Mouse (Mus musculus) megakaryocyte, embryonic 14.5 days (primary cell): ENCODE data around the gene Arhgdia. TPM values are rescaled to one million over a fixed set of nuclear protein-coding genes. Genes with fewer than 3 reads are reported as not detected.

Experiments
- H3K27me3 ChIP-seq: replicated peaks from 2 replicates; pipeline ENCODE3; 2012; ENCODE audit warnings: inconsistent platforms
- H3K36me3 ChIP-seq: replicated peaks from 2 replicates; pipeline ENCODE3; 2012; ENCODE audit warnings: low read length, inconsistent platforms, mixed read lengths
- H3K4me1 ChIP-seq: 2 replicates; pipeline ENCODE4 v1.6.1; 2012; ENCODE audit warnings: inconsistent platforms
- H3K4me3 ChIP-seq: replicated peaks from 2 replicates; pipeline ENCODE3; 2012; ENCODE audit warnings: moderate library complexity, mild to moderate bottlenecking, inconsistent platforms
- H3K9me3 ChIP-seq: 2 replicates; pipeline ENCODE4 v1.6.1; 2012; ENCODE audit warnings: inconsistent platforms
- FLI1 ChIP-seq: IDR thresholded peaks from 2 replicates; pipeline ENCODE4 v1.6.1; 2012; ENCODE audit warnings: low read length, inconsistent platforms, mixed read lengths
- GATA1 ChIP-seq: IDR thresholded peaks from 3 replicates; pipeline ENCODE4 v1.6.1; 2012; ENCODE audit warnings: mixed read lengths, low read length, inconsistent platforms, borderline replicate concordance
- polyA plus RNA-seq: library from polyadenylated mRNA; stranded (reverse); fragments of >175 nt; gene quantifications from 2 replicates; pipeline ENCODE4 v1.2.3, GENCODE M21; 2012; ENCODE audit warnings: low replicate concordance; ENCODE audit not compliant: insufficient read depth

Gene Arhgdia
- polyA plus RNA-seq, 1 experiment: 1,582 TPM

DNA sequence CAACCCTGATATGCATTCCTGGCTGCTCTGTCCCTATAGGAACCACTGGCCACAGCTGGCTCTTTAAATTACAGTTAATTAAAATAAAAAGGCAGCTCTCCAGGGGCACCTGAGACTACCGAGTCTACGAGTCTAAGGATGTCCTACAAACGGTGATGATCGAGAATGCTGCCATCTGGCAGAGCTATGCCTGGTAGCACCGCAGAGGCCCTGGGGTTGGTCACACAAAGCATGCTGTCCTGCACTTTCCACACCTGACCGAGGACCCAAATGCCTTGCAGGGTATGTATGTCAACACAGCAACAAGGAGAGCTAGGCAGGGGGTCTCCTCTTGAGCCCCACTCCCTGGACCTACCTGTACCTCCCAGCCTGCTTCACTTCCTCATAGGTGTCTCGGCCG is 32.6 kb upstream of the Arhgdia start:
- no peaks in the 10 kb centered on the region for H3K27me3 ChIP-seq
- peaks cover 84% of the 10 kb centered on the region for H3K36me3 ChIP-seq
- no peaks in the 10 kb centered on the region for H3K9me3 ChIP-seq
- H3K4me3 ChIP-seq: no peak overlapping the region
- H3K4me1 ChIP-seq: peaks cover 85% of the 10 kb centered on the region
- TF ChIP-seq GATA1: no peak
- TF ChIP-seq FLI1: no peak

DNA sequence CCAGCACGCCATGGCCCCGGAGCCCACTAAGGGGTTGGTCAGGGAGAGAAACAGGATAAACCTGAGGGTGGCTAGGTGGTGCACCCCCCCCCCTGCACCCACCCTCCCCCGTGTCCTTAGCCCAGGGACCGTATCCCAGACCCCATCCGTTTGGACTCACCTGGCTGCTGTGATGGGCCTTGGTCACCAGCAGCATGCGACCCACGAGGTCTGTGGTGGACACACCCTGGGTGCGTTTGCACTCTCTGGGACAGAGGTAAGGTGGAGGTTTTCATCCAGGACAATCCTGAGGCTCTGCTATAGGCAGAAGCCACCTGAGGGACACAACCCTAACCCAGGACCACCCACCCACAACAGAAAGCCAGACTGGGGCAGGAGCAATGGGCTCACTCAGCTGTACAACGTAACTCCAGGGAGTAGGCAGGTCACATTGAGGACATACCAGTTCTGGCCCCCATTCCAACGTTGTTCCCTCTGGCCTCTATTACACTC is 32.1 kb upstream of the Arhgdia start:
- peaks cover 84% of the 10 kb centered on the region for H3K36me3 ChIP-seq
- no peaks in the 10 kb centered on the region for H3K9me3 ChIP-seq
- no peaks in the 10 kb centered on the region for H3K27me3 ChIP-seq
- H3K4me1 ChIP-seq: peaks cover 85% of the 10 kb centered on the region
- no peak overlapping the region for H3K4me3 ChIP-seq
- no peak for TF ChIP-seq FLI1
- no peak for TF ChIP-seq GATA1

DNA sequence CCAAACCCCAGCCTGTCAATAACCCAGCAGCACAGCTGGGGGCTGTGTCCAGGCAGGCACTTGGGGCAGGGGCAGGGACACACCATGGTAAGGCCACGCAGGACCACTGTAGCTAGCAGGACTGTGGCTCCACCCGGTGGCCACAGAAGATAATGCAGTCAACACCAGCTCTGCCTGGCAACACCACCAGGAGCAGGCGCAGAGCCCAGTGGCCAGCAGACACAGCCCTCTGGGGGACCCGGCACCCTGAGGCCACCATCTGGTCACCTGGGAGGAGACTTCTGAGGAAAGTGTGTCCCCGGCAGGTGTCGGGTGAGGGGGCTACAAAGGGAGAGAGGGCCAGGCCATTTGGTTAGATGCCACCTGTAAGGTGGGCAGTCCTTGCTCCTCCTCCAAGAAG is 31.3 kb upstream of the Arhgdia start:
- H3K36me3 ChIP-seq: peaks cover 85% of the 10 kb centered on the region

DNA sequence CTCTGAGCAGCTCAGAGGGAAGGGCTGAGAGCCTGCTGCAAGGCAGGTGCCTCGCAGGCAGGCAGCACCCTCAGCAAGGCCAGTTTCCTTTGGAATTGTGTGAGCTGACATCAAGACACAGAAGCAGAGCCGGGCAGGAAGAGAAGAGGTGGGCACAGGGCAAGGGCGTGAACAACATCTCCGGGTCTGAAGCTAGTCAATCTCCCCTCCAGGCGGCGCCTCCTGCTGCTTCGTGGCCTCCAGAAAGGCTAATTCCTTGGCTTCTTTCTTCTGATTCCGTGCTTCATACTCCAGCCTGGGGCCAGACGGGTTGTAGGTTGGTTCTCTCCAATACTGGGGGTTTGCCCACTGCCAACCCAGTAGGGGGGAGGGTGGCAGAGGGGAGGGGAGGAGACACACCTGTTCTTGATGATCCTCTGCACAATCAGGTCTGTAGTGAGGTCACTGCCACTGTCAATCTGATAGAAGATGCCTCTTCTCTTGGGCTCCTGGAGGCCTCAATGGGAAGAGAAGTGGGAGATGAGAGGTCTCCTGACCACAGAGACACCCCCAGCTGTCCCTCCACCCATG is 29.1 kb upstream of the Arhgdia start:
- no peak overlapping the region for H3K4me3 ChIP-seq
- no peaks in the 10 kb centered on the region for H3K27me3 ChIP-seq
- no peaks in the 10 kb centered on the region for H3K9me3 ChIP-seq
- H3K4me1 ChIP-seq: peaks cover 86% of the 10 kb centered on the region
- H3K36me3 ChIP-seq: peaks cover 97% of the 10 kb centered on the region
- no peak for TF ChIP-seq FLI1

More for the DNA sequence above, 31.3 kb upstream of the Arhgdia start:
- Histone ChIP-seq H3K9me3 (no peaks in the 10 kb centered on the region), H3K4me1 (peaks cover 85% of the 10 kb centered on the region), H3K27me3 (no peaks in the 10 kb centered on the region), H3K4me3 (peak overlapping the region; percentile 5)
- TF ChIP-seq GATA1: no peak
- TF ChIP-seq FLI1: no peak

DNA sequence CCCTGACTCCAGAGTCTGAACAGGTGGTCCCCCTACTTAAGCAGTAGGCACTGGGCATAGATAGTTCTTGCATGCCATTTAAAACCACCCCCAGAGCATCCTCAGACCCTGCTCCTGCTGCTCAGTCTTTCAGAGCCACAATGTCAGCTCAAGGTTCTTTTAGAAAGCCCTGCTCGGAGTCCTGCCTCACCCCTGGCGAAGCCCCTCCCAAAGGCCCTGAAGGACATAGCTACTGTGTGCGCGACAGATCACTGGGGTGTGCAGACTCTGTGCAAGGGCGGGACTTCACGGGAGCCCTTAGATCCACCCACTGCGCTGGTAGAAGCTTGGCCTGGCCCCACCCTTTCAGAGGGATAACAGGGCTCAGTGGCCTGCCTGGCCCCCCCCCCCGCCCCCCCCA is 27.8 kb upstream of the Arhgdia start:
- peaks cover 82% of the 10 kb centered on the region for H3K4me1 ChIP-seq
- H3K9me3 ChIP-seq: no peaks in the 10 kb centered on the region
- no peak for TF ChIP-seq GATA1
- TF ChIP-seq FLI1: no peak
- H3K36me3 ChIP-seq: peaks cover 98% of the 10 kb centered on the region
- H3K4me3 ChIP-seq: no peak overlapping the region
- no peaks in the 10 kb centered on the region for H3K27me3 ChIP-seq

DNA sequence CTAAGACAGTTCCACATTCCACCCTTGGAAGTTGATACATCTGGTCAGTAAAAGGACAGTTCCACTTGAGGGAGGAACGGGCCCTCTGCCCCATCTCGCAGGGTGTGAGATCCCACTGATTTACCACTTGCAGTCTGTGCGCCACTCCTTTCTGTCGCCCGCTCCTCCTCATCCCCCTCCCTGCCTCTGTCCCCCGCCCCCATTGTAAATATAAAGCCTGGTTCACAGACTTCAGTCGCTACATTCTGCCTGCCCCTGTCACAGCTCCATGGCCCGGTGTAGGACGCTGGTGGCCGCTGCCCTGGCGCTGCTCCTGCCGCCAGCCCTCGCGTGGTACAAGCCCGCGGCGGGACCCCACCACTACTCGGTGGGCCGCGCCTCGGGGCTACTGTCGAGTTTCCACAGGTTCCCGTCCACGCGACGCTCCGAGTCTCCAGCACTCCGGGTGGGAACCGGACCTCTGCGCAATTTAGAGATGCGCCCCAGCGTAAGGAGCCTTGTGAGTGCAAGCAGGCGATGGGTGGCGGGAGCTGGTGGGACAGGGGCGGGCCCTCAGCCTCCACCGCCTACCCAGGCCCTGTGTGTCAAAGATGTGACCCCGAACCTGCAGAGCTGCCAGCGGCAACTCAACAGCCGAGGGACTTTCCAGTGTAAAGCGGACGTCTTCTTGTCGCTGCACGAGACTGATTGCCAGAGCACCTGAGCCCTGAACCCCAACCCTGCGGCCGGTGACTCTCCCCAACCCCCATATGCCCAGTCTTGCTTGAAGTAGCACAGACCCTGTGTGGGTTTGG is 27.0 kb upstream of the Arhgdia start, which contains the start of gene Npb:
Npb (plus strand) TSS at position 237 of the 794 bp plus-strand sequence.
- H3K36me3 ChIP-seq: peaks cover 98% of the 10 kb centered on the region
- no peaks in the 10 kb centered on the region for H3K9me3 ChIP-seq
- no peak within 1 kb of the TSS for H3K4me3 ChIP-seq
- peaks cover 73% of the 10 kb centered on the region for H3K4me1 ChIP-seq
- no peaks in the 10 kb centered on the region for H3K27me3 ChIP-seq
- no peak for TF ChIP-seq FLI1

DNA sequence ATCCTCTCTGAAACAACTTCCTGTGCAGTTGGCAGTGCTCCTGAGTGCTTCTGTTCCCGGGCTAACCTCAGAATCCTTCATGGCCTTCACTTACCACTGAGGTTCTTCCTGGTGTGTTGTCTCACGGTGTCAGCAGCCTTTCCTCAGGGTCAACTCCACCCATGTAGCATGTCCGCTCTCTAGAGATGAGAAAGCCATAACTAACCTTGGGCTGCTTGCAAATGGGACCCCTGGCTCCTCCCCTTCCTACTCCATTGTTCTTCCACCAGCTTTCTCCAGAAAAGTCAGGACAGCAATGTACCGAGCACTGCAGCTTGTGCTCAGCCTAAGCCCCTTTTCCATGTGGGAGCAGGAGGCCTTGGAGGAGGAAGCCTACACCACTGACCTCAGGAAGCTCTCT is 25.3 kb upstream of the Arhgdia start:
- Histone ChIP-seq H3K4me1 (peaks cover 63% of the 10 kb centered on the region), H3K4me3 (no peak overlapping the region), H3K9me3 (no peaks in the 10 kb centered on the region), H3K27me3 (no peaks in the 10 kb centered on the region), H3K36me3 (peaks cover 98% of the 10 kb centered on the region)
- no peak for TF ChIP-seq FLI1

DNA sequence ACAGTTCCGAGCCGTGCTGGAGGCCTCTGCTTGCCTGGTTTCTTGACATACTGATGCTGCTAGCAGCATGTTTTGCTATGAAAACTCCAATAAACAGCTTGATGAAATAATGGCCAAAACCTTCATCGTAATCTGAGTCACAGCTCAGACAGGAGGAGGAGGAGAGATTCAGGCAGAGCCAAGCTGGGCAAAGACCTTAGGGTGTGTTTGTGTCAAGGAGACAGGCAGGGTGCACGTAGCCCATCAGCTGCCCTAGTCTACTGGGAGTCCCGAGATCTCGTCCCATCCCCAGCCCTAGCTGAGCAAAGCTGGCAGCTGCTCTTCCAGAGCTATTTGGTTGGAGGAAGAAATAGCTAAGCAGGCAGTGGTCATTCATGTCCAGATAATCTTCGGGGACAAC is 24.2 kb upstream of the Arhgdia start:
- Histone ChIP-seq H3K4me3 (no peak overlapping the region), H3K27me3 (no peaks in the 10 kb centered on the region), H3K9me3 (no peaks in the 10 kb centered on the region), H3K4me1 (peaks cover 56% of the 10 kb centered on the region), H3K36me3 (peaks cover 95% of the 10 kb centered on the region)
- TF ChIP-seq GATA1: no peak
- no peak for TF ChIP-seq FLI1

DNA sequence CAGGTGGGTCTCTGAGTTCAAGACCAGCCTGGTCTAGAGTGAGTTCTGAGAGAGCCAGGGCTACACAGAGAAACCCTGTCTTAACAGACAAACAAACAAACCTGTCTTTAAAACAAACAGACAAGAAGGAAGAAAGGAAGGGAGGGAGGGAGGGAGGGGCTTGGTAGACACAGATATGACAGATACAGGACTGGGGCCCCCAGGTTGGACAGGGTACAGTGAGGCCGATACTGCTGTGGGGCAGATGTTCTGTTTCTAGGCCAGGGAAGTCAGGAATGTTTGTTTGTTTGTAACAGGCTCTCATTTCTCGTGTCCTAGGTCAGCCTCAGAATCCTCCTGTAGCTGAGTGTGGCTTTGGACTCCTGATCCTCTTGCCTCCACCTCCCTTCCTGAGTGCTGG is 22.1 kb upstream of the Arhgdia start:
- Histone ChIP-seq H3K9me3 (no peaks in the 10 kb centered on the region), H3K4me1 (peaks cover 59% of the 10 kb centered on the region), H3K36me3 (peaks cover 85% of the 10 kb centered on the region), H3K27me3 (no peaks in the 10 kb centered on the region), H3K4me3 (no peak overlapping the region)
- no peak for TF ChIP-seq FLI1
- TF ChIP-seq GATA1: no peak

DNA sequence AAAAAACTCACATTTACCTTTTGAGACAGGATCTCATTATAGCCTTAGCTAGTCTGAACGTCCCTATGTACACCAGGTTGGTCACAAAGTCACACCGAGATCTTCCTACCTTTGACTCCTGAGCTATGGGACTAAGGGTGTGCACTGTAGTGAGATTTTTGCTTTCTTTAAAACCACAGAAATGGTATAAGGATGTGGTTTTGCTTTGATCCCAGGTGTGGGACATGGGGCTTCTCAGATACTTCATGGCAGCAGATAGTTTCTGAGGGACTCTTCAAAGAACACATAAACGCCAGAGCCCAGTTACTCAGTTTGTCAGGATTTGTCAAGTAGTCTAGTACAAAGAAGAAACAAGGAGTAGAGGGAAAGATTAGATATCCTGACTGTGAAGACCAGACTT is 19.3 kb upstream of the Arhgdia start:
- H3K4me1 ChIP-seq: peaks cover 54% of the 10 kb centered on the region
- no peak overlapping the region for H3K4me3 ChIP-seq
- H3K27me3 ChIP-seq: no peaks in the 10 kb centered on the region
- no peak for TF ChIP-seq FLI1
- TF ChIP-seq GATA1: no peak
- peaks cover 66% of the 10 kb centered on the region for H3K36me3 ChIP-seq
- H3K9me3 ChIP-seq: no peaks in the 10 kb centered on the region
